Mouse (Mus musculus): ENCODE data around the gene Cryba2. TPM values are rescaled to one million over a fixed set of nuclear protein-coding genes. Genes with fewer than 3 reads are reported as not detected.

Cryba2 gene
- total and polyA plus RNA-seq, 3 experiments: not detected

DNA sequence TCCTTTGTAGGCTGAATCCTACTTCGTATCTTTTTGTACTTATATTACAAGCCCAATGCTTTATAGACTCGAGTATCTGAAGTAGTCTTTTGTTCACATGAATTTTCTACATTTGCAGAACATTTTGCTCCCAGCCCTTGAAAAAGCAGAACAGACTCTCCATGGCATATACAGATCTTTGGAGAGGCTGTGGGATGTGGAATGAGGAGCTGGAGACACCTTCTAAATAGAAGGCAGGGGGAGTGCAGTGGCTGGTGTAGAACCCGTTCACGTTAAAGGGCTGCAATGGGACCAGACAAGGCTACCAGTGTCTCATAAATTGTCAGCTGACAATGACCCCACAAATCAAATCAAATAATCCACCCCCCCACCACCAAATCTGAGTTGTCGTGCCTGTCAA, 44.0 kb downstream of the Cryba2 start:
- Histone ChIP-seq H3K36me3 (replicated peaks) (no peaks in the 10 kb centered on the region), H3K4me1 (ENCODE audit: insufficient read depth, low read depth, low read length) (no peaks in the 10 kb centered on the region), H3K9me3 (replicated peaks) (no peaks in the 10 kb centered on the region), H3K4me3 (ENCODE audit: low read depth, low read length) (no peak overlapping the region), H3K27me3 (ENCODE audit: insufficient read depth, low read length) (no peaks in the 10 kb centered on the region; the same call in none of the 2 replicates)
- TF ChIP-seq GATA2 (IDR thresholded peaks at IDR 0.05; ENCODE audit: borderline replicate concordance, low read depth, low read length): no peak
- no peak for TF ChIP-seq CTCF (IDR thresholded peaks at IDR 0.05; ENCODE audit: low read depth, low read length)
- TF ChIP-seq GATA1 (IDR thresholded peaks at IDR 0.05; ENCODE audit: borderline replicate concordance, low read length): no peak
- no peak for TF ChIP-seq POLR2AphosphoS5 (IDR thresholded peaks at IDR 0.05; ENCODE audit: insufficient replicate concordance, low read depth, low read length)
- TF ChIP-seq TAL1 (conservative IDR thresholded peaks at IDR 0.05; ENCODE audit: low read depth, low read length): no peak
- no peak for ATAC-seq (ENCODE audit: extremely low read depth, insufficient number of reproducible peaks, low FRiP score, poor library complexity, severe bottlenecking)
- no peak for DNase-seq (ENCODE audit: low spot score)

DNA sequence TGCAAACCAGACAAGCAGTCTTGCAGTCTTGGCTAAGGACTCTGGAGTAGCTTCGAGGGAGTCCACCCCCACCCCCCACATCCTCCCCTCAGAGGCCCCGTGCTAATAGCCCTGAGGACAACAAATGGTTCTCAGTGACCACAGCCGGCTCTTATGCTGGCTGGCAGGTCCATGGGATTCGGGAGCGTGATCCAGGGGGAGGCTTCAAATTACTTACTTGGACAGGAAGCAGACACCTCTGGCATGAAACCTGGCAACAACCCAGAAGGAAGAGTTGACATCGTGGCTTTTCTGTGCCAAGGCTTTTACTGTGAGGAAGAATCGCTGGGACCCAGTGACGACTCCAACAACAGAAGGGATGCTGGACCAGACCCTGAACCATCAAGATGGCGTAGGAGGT, 46.6 kb downstream of the Cryba2 start:
- H3K27me3 ChIP-seq (ENCODE audit: insufficient read depth, low read length): no peaks in the 10 kb centered on the region; the same call in none of the 2 replicates

DNA sequence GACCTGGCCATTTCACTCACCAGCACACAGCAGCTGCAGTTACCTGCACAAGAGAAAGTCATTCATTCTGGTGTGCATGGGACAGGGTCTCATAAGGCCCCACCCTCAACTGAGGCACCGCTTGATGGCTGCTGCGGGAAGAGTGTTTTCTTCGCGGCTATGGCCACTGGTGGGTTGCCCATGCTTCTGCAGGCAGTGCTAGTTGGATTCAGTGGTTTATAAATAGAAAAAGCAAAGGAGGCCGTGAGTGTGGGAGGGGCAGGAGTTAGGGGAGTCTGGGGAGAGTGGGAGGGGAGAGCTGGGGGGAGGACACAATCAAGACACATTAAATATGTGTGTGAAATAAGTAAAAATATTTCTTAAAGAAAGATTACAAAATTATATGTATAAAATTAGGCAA, 49.9 kb downstream of the Cryba2 start:
- Histone ChIP-seq H3K4me1 (ENCODE audit: insufficient read depth, low read depth, low read length) (no peaks in the 10 kb centered on the region), H3K9me3 (replicated peaks) (no peaks in the 10 kb centered on the region), H3K36me3 (replicated peaks) (no peaks in the 10 kb centered on the region), H3K4me3 (ENCODE audit: low read depth, low read length) (no peak overlapping the region), H3K27me3 (ENCODE audit: insufficient read depth, low read length) (no peaks in the 10 kb centered on the region)
- DNase-seq (ENCODE audit: low spot score) (no peak), ATAC-seq (ENCODE audit: extremely low read depth, insufficient number of reproducible peaks, low FRiP score, poor library complexity, severe bottlenecking) (no peak)
- TF ChIP-seq CTCF (IDR thresholded peaks at IDR 0.05; ENCODE audit: low read depth, low read length) (no peak), TAL1 (conservative IDR thresholded peaks at IDR 0.05; ENCODE audit: low read depth, low read length) (no peak), GATA1 (IDR thresholded peaks at IDR 0.05; ENCODE audit: borderline replicate concordance, low read length) (no peak), GATA2 (IDR thresholded peaks at IDR 0.05; ENCODE audit: borderline replicate concordance, low read depth, low read length) (no peak), POLR2AphosphoS5 (IDR thresholded peaks at IDR 0.05; ENCODE audit: insufficient replicate concordance, low read depth, low read length) (no peak)

More for the DNA sequence above, 46.6 kb downstream of the Cryba2 start:
- Histone ChIP-seq H3K4me3 (ENCODE audit: low read depth, low read length) (no peak overlapping the region), H3K9me3 (replicated peaks) (no peaks in the 10 kb centered on the region), H3K36me3 (replicated peaks) (no peaks in the 10 kb centered on the region), H3K4me1 (ENCODE audit: insufficient read depth, low read depth, low read length) (no peaks in the 10 kb centered on the region)
- TF ChIP-seq TAL1 (conservative IDR thresholded peaks at IDR 0.05; ENCODE audit: low read depth, low read length) (no peak), CTCF (IDR thresholded peaks at IDR 0.05; ENCODE audit: low read depth, low read length) (no peak), POLR2AphosphoS5 (IDR thresholded peaks at IDR 0.05; ENCODE audit: insufficient replicate concordance, low read depth, low read length) (no peak), GATA2 (IDR thresholded peaks at IDR 0.05; ENCODE audit: borderline replicate concordance, low read depth, low read length) (no peak), GATA1 (IDR thresholded peaks at IDR 0.05; ENCODE audit: borderline replicate concordance, low read length) (no peak)
- ATAC-seq (ENCODE audit: extremely low read depth, insufficient number of reproducible peaks, low FRiP score, poor library complexity, severe bottlenecking): no peak
- no peak for DNase-seq (ENCODE audit: low spot score)

Other genes starting within 250 kb of the Cryba2 start
- gene Ttll4, start 231.4 kb downstream of the Cryba2 start, total RNA-seq (2014; fragmentation: Nextera tagmentation): 61.7 and 68.5 TPM in 2 replicates
- 44.4 and 46.0 TPM in 2 replicates for gene Ttll4, start 231.4 kb downstream of the Cryba2 start, total RNA-seq (2017)
- 21.2 and 25.8 TPM in 2 replicates for gene Ttll4, start 231.4 kb downstream of the Cryba2 start, polyA plus RNA-seq (2012)
- not detected in 2 replicates for gene Cyp27a1, start 179.6 kb downstream of the Cryba2 start, total RNA-seq (2014; fragmentation: Nextera tagmentation)
- gene Cyp27a1, start 179.6 kb downstream of the Cryba2 start, total RNA-seq (2017): 0.55 TPM in 1 of 2 replicates, not detected in the other
- not detected in 2 replicates for gene Cyp27a1, start 179.6 kb downstream of the Cryba2 start, polyA plus RNA-seq (2012)
- not detected in 2 replicates for gene Prkag3, start 143.9 kb downstream of the Cryba2 start, total RNA-seq (2014; fragmentation: Nextera tagmentation)
- gene Prkag3, start 143.9 kb downstream of the Cryba2 start, total RNA-seq (2017): not detected in 2 replicates
- gene Prkag3, start 143.9 kb downstream of the Cryba2 start, polyA plus RNA-seq (2012): not detected in 2 replicates
- gene Wnt6, start 121.3 kb downstream of the Cryba2 start, total RNA-seq (2014; fragmentation: Nextera tagmentation): not detected in 2 replicates
- gene Wnt6, start 121.3 kb downstream of the Cryba2 start, total RNA-seq (2017): 0.17 TPM in 1 of 2 replicates, not detected in the other
- gene Wnt6, start 121.3 kb downstream of the Cryba2 start, polyA plus RNA-seq (2012): not detected in 2 replicates
- not detected in 2 replicates for gene Wnt10a, start 101.6 kb downstream of the Cryba2 start, total RNA-seq (2014; fragmentation: Nextera tagmentation)
- gene Wnt10a, start 101.6 kb downstream of the Cryba2 start, total RNA-seq (2017): 0.05 and 0.06 TPM in 2 replicates
- not detected in 2 replicates for gene Wnt10a, start 101.6 kb downstream of the Cryba2 start, polyA plus RNA-seq (2012)
- gene Cdk5r2, start 38.2 kb downstream of the Cryba2 start, total RNA-seq (2014; fragmentation: Nextera tagmentation): not detected in 2 replicates
- 0.06 TPM in 1 of 2 replicates, not detected in the other for gene Cdk5r2, start 38.2 kb downstream of the Cryba2 start, total RNA-seq (2017)
- not detected in 2 replicates for gene Cdk5r2, start 38.2 kb downstream of the Cryba2 start, polyA plus RNA-seq (2012)
- not detected in 2 replicates for gene Fev, start 7.7 kb downstream of the Cryba2 start, total RNA-seq (2014; fragmentation: Nextera tagmentation)
- gene Fev, start 7.7 kb downstream of the Cryba2 start, total RNA-seq (2017): 0.33 TPM in 1 of 2 replicates, not detected in the other
- gene Fev, start 7.7 kb downstream of the Cryba2 start, polyA plus RNA-seq (2012): not detected in 2 replicates
- gene Cfap65, start 42.5 kb upstream of the Cryba2 start, total RNA-seq (2014; fragmentation: Nextera tagmentation): not detected in 2 replicates
- 0.11 and 0.12 TPM in 2 replicates for gene Cfap65, start 42.5 kb upstream of the Cryba2 start, total RNA-seq (2017)
- not detected in 2 replicates for gene Cfap65, start 42.5 kb upstream of the Cryba2 start, polyA plus RNA-seq (2012)
- not detected in 2 replicates for gene Ihh, start 58.5 kb upstream of the Cryba2 start, total RNA-seq (2014; fragmentation: Nextera tagmentation)
- 0.17 and 0.27 TPM in 2 replicates for gene Ihh, start 58.5 kb upstream of the Cryba2 start, total RNA-seq (2017)
- 0.08 and 0.13 TPM in 2 replicates for gene Ihh, start 58.5 kb upstream of the Cryba2 start, polyA plus RNA-seq (2012)
- gene Nhej1, start 232.1 kb upstream of the Cryba2 start, total RNA-seq (2014; fragmentation: Nextera tagmentation): 2.5 and 5.1 TPM in 2 replicates
- 12.3 and 12.4 TPM in 2 replicates for gene Nhej1, start 232.1 kb upstream of the Cryba2 start, total RNA-seq (2017)
- 0.40 and 0.47 TPM in 2 replicates for gene Nhej1, start 232.1 kb upstream of the Cryba2 start, polyA plus RNA-seq (2012)
- 0.83 and 1.5 TPM in 2 replicates for gene Slc23a3, start 240.7 kb upstream of the Cryba2 start, total RNA-seq (2014; fragmentation: Nextera tagmentation)
- gene Slc23a3, start 240.7 kb upstream of the Cryba2 start, total RNA-seq (2017): 0.22 and 0.29 TPM in 2 replicates
- gene Slc23a3, start 240.7 kb upstream of the Cryba2 start, polyA plus RNA-seq (2012): 0.03 TPM in 1 of 2 replicates, not detected in the other
- 77.3 and 93.4 TPM in 2 replicates for gene Cnppd1, start 249.6 kb upstream of the Cryba2 start, total RNA-seq (2014; fragmentation: Nextera tagmentation)
- 140 and 143 TPM in 2 replicates for gene Cnppd1, start 249.6 kb upstream of the Cryba2 start, total RNA-seq (2017)
- gene Cnppd1, start 249.6 kb upstream of the Cryba2 start, polyA plus RNA-seq (2012): 83.2 and 105 TPM in 2 replicates
- 85.7 and 93.8 TPM in 2 replicates for gene Retreg2, start 249.6 kb upstream of the Cryba2 start, total RNA-seq (2014; fragmentation: Nextera tagmentation)
- gene Retreg2, start 249.6 kb upstream of the Cryba2 start, total RNA-seq (2017): 111 and 120 TPM in 2 replicates
- gene Retreg2, start 249.6 kb upstream of the Cryba2 start, polyA plus RNA-seq (2012): 101 and 112 TPM in 2 replicates

Measured in G1E (cell line).